Mouse (Mus musculus): ENCODE data around the gene Vgll4.

Vgll4 gene

GRCm38 (mm10) chr6:114972988-114973387 lies 3.2 kb upstream of the Vgll4 start:
- DNase-seq: no peak

GRCm38 (mm10) chr6:114970895-114971294 lies 1.1 kb upstream of the Vgll4 start:
- DNase-seq: peak; percentile 33

GRCm38 (mm10) chr6:114970386-114970785 lies 592 bp upstream of the Vgll4 start:
- DNase-seq: peak; percentile 33

- peak; percentile 89 for DNase-seq
Measured at GRCm38 (mm10) chr6:114968361-114969212, 1.2 kb downstream of the Vgll4 start.

DNA sequence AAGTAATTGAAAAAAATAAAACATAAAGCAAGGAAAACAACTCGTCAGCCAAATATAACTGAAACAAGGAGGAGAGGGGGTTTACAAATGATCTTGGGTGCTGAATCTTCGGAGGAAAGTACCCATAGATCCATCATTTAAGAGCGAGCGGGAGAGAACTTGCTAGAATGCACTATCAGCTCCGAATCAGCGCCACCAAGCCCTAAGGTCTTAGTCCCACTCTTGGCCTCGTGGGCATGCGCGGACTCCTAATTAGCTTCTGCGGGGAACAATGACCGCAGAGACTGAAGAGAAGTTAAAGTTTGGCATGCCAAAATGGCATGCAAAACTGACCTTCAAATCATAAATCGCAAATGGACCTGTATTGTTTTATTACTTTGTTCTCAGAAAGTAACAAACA lies 2.2 kb downstream of the Vgll4 start:
- DNase-seq: peak; percentile 47

- DNase-seq: no peak
Measured at GRCm38 (mm10) chr6:114966396-114967154, 3.2 kb downstream of the Vgll4 start.

GRCm38 (mm10) chr6:114965802-114966201 lies 4.0 kb downstream of the Vgll4 start:
- DNase-seq: no peak

DNA sequence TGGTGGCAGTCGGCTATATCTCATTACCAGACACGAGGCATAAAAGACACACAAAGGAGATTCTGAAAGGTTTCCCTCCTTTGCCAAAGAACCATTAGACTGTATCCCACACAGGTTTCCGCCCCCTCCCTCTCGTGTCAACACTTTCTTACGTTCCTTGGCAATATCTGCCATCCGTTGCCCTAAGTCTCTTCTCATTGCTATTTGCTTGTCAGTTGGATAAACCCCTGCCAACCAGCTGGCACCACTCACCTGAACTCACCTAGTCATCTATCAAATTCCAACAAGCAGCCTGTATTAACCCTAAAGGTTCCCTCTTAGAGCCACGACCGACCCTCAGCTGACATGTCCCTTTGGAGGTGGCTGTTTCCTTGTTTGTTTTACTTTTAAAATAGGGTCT lies 4.4 kb downstream of the Vgll4 start:
- DNase-seq: no peak

- no peak for DNase-seq
Measured at GRCm38 (mm10) chr6:114964235-114964634, 5.6 kb downstream of the Vgll4 start.

DNA sequence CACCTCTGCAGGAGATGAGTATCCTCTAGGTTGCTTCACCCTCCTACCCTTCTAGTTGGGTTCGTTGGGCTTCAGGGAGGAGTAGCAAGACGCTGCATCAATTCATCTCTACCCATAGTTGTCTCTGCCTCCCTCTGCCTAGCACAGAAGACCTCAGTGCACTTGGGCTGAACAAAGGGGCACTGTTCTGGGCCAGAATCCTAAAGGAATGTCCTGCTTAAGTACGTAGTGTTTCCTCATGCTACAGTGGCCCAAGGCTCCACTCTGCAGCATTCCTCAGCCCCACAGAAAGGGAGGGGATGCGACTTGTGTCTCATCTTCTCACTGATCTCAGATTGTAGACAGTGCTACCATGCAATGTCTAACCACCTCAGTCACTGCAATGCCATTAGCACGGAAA lies 6.2 kb downstream of the Vgll4 start:
- peak; percentile 20 for DNase-seq

- DNase-seq: no peak
Measured at GRCm38 (mm10) chr6:114961276-114962068, 8.3 kb downstream of the Vgll4 start.

- no peak for DNase-seq
Measured at GRCm38 (mm10) chr6:114959012-114959398, 10.8 kb downstream of the Vgll4 start.

- no peak for DNase-seq
Measured at GRCm38 (mm10) chr6:114958249-114959011, 11.4 kb downstream of the Vgll4 start.

DNA sequence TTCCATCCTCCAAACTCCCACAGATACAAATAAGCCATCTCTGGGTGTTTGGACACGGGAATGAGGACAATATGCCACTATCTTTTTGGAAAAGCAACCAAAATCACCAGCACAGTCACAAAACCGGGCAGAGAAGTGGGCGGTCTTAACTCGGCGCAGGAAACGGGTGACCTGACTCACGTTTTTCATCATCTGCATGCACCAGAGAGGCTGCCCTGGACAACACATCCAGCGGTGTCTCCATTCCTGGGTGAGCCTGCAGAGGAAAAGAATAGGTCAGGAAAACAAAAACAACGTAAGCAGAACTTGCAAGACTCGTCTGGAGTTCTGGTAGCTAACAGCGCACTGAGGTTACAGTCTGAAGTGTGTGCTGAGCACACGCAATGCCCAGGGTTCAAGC lies 12.0 kb downstream of the Vgll4 start:
- DNase-seq: no peak

DNA sequence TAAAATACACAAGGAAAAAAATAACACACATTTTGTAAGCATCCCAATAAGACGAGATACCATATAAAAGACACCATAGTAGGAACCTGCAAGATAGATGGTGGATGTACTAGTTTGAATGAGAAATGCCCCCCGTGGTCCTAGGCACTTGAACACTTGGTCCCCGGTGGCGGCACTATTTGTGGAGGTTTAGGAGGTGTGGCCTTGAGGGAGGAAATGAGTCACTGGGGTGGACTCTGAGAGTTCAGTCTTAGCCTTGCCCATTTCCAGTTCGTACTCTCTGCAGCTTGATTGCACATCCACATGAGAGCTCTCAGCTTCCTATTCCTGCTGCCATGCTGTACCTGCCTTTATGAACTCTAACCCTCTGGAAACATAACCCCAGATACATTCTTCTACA lies 15.3 kb downstream of the Vgll4 start:
- DNase-seq: no peak

DNA sequence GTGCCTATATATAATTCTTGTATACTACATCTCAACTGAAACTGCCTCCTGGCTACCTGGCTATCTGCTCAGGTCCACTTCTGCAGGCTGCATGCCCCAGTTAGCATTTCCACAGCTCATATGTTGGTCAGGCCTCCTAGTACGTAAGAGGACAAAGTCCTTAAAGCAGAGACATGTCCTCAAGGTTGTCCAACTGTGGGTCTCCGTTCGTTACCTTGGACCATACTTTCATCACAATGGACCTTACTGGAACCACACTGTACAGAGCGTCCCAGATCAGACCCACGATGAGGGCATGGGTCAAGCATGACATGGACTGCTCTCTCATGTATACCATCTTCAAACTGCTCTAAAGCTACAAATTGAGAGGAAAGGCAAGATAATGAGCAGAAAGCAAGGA lies 16.2 kb downstream of the Vgll4 start:
- DNase-seq: no peak

GRCm38 (mm10) chr6:114952356-114952755 lies 17.4 kb downstream of the Vgll4 start:
- DNase-seq: no peak

GRCm38 (mm10) chr6:114944456-114945438 lies 25.0 kb downstream of the Vgll4 start:
- no peak for DNase-seq

- DNase-seq: no peak
Measured at GRCm38 (mm10) chr6:114941201-114941849, 28.5 kb downstream of the Vgll4 start.

GRCm38 (mm10) chr6:114939666-114940065 lies 30.1 kb downstream of the Vgll4 start:
- DNase-seq: no peak

GRCm38 (mm10) chr6:114936941-114937313 lies 32.9 kb downstream of the Vgll4 start:
- DNase-seq: no peak

Data from embryo, embryonic 11 days (tissue).